Mouse (Mus musculus) granulocyte monocyte progenitor cell, adult 5-6 weeks (primary cell): ENCODE results near the gene Gm3558. TPM values are rescaled to one million over a fixed set of nuclear protein-coding genes. Genes with fewer than 3 reads are reported as not detected.
"Not testable (repeated sequence)": the region's sequence is repeated elsewhere in the genome, so short reads cannot be mapped to it uniquely, and the experiment has no call there.

Experiments used
- ATAC-seq: replicated peaks from 2 replicates; pipeline ENCODE4 v1.8.0; 2016; ENCODE audit warnings: mild to moderate bottlenecking, moderate TSS enrichment, inconsistent platforms; ENCODE audit not compliant: poor library complexity, severe bottlenecking
- total RNA-seq, 2 experiments: library from RNA; stranded (forward) in 1 of 2; stranded (reverse) in 1 of 2; fragments of 200-712, 200-1000 nt in 1 of 2; fragments of >200 nt in 1 of 2; fragmentation: Nextera tagmentation in 1 of 2; gene quantifications; 2 replicates each; pipeline ENCODE4 v1.2.3; 2014 to 2017

Gene Gm3558
- not detected in 2 replicates for total RNA-seq (2014; fragmentation: Nextera tagmentation)
- total RNA-seq (2017), result 0.62 TPM in 1 of 2 replicates, not detected in the other

GRCm38 (mm10) chr14:7568382-7568781 lies at the start of gene Gm3558:
Gm3558 (minus strand) TSS chr14:7568566.
- ATAC-seq, result not testable (repeated sequence)

- ATAC-seq, result not testable (repeated sequence)
Measured at GRCm38 (mm10) chr14:7595492-7595891, 27.1 kb upstream of the Gm3558 start, which contains the start of gene Gm10338. Gm10338 (minus strand) TSS chr14:7595592.

GRCm38 (mm10) chr14:7567890-7568289 lies 476 bp downstream of the Gm3558 start:
- not testable (repeated sequence) for ATAC-seq

- ATAC-seq, result not testable (repeated sequence)
Measured at GRCm38 (mm10) chr14:7567266-7567665, 1.1 kb downstream of the Gm3558 start.

Other genes starting within 250 kb of the Gm3558 start
- gene Gm5797, start 236.2 kb downstream of the Gm3558 start, total RNA-seq (2014; fragmentation: Nextera tagmentation), result not detected in 2 replicates
- gene Gm5797, start 236.2 kb downstream of the Gm3558 start, total RNA-seq (2017), result not detected in 2 replicates
- gene Gm8374, start 203.4 kb downstream of the Gm3558 start, total RNA-seq (2014; fragmentation: Nextera tagmentation), result not detected in 2 replicates
- not detected in 2 replicates for gene Gm8374, start 203.4 kb downstream of the Gm3558 start, total RNA-seq (2017)
- gene Gm3755, start 117.6 kb downstream of the Gm3558 start, total RNA-seq (2014; fragmentation: Nextera tagmentation), result not detected in 2 replicates
- gene Gm3755, start 117.6 kb downstream of the Gm3558 start, total RNA-seq (2017), result not detected in 2 replicates
- not detected in 2 replicates for gene Gm3752, start 84.8 kb downstream of the Gm3558 start, total RNA-seq (2014; fragmentation: Nextera tagmentation)
- not detected in 2 replicates for gene Gm3752, start 84.8 kb downstream of the Gm3558 start, total RNA-seq (2017)
- not detected in 2 replicates for gene Gm10338, start 27.0 kb upstream of the Gm3558 start, total RNA-seq (2014; fragmentation: Nextera tagmentation)
- gene Gm10338, start 27.0 kb upstream of the Gm3558 start, total RNA-seq (2017), result not detected in 2 replicates
- not detected in 2 replicates for gene Gm10128, start 75.4 kb upstream of the Gm3558 start, total RNA-seq (2014; fragmentation: Nextera tagmentation)
- not detected in 2 replicates for gene Gm10128, start 75.4 kb upstream of the Gm3558 start, total RNA-seq (2017)
- not detected in 2 replicates for gene Gm26661, start 223.0 kb upstream of the Gm3558 start, total RNA-seq (2014; fragmentation: Nextera tagmentation)
- not detected in 2 replicates for gene Gm26661, start 223.0 kb upstream of the Gm3558 start, total RNA-seq (2017)
- 26.3 and 30.2 TPM in 2 replicates for gene Flnb, start 249.4 kb upstream of the Gm3558 start, total RNA-seq (2014; fragmentation: Nextera tagmentation)
- gene Flnb, start 249.4 kb upstream of the Gm3558 start, total RNA-seq (2017), result 18.7 and 20.8 TPM in 2 replicates